Mouse (Mus musculus) testis, postnatal 10 days (tissue): ENCODE measurements around the gene D630003M21Rik.

Experiments
- DNase-seq: peaks from one replicate; pipeline ENCODE4 v3.0.0; 2021; ENCODE audit warnings: low spot score

The D630003M21Rik gene

GRCm38 (mm10) chr2:158141271-158141670 is 87.8 kb downstream of the D630003M21Rik start:
- no peak for DNase-seq

- no peak for DNase-seq
These were observed 88.4 kb downstream of the D630003M21Rik start for GRCm38 (mm10) chr2:158140664-158141063.

GRCm38 (mm10) chr2:158139628-158140027 is 89.4 kb downstream of the D630003M21Rik start:
- peak; percentile 63 for DNase-seq

GRCm38 (mm10) chr2:158138778-158139177 is 90.2 kb downstream of the D630003M21Rik start:
- no peak for DNase-seq

- no peak for DNase-seq
These were observed 91.3 kb downstream of the D630003M21Rik start for GRCm38 (mm10) chr2:158137771-158138170.

GRCm38 (mm10) chr2:158136205-158136604 is 92.8 kb downstream of the D630003M21Rik start:
- DNase-seq = no peak

GRCm38 (mm10) chr2:158133050-158133449 is 96.0 kb downstream of the D630003M21Rik start:
- DNase-seq = no peak
